Mouse (Mus musculus) testis, adult 2 months (tissue): ENCODE data around the gene Rpl9-ps1. TPM values are rescaled to one million over a fixed set of nuclear protein-coding genes. Genes with fewer than 3 reads are reported as not detected.

Experiments used
- H3K27ac ChIP-seq: fragments of 200-500 bp; 2 replicates; pipeline ENCODE4 v1.5.1; 2012; ENCODE audit warnings: low read depth, low read length; ENCODE audit not compliant: control insufficient read depth, insufficient read depth
- H3K27me3 ChIP-seq: fragments of 200-500 bp; 2 replicates; pipeline ENCODE4 v1.6.1; 2012; ENCODE audit warnings: mild to moderate bottlenecking, low read length, moderate library complexity; ENCODE audit not compliant: control insufficient read depth, insufficient read depth
- H3K36me3 ChIP-seq: fragments of 200-500 bp; 2 replicates; pipeline ENCODE4 v1.6.1; 2012; ENCODE audit warnings: mild to moderate bottlenecking, low read length; ENCODE audit not compliant: control insufficient read depth, insufficient read depth
- H3K4me1 ChIP-seq: fragments of 200-500 bp; 2 replicates; pipeline ENCODE4 v1.6.1; 2012; ENCODE audit warnings: low read length; ENCODE audit not compliant: control insufficient read depth, insufficient read depth
- H3K4me3 ChIP-seq: fragments of 200-500 bp; 2 replicates; pipeline ENCODE4 v1.5.1; 2012; ENCODE audit warnings: low read depth, mild to moderate bottlenecking, low read length, moderate library complexity, mixed read lengths; ENCODE audit not compliant: control insufficient read depth
- CTCF ChIP-seq: fragments of 200-500 bp; IDR thresholded peaks from 2 replicates; pipeline ENCODE4 v1.5.1; 2012; ENCODE audit warnings: low read depth, mild to moderate bottlenecking, inconsistent platforms, low read length, moderate library complexity; ENCODE audit not compliant: control insufficient read depth, insufficient read depth, insufficient replicate concordance
- POLR2A ChIP-seq: fragments of 200-500 bp; IDR thresholded peaks from 2 replicates; pipeline ENCODE4 v1.6.1; 2012; ENCODE audit warnings: low read depth, mild to moderate bottlenecking, inconsistent platforms, low read length, moderate library complexity; ENCODE audit not compliant: control insufficient read depth
- polyA plus RNA-seq: library from polyadenylated mRNA; depleted of rRNA; stranded (reverse); fragments of >200 nt; gene quantifications from 2 replicates; pipeline ENCODE4 v1.2.3, GENCODE M21; 2012; rRNA removed

Rpl9-ps1 gene
- polyA plus RNA-seq, 1 experiment: not detected

GRCm38 (mm10) chr11:83600576-83600975 is 44.8 kb downstream of the Rpl9-ps1 start:
- Histone ChIP-seq H3K4me3 (no peak overlapping the region), H3K27ac (no peak overlapping the region), H3K36me3 (no peaks in the 10 kb centered on the region), H3K4me1 (no peaks in the 10 kb centered on the region), H3K27me3 (no peaks in the 10 kb centered on the region)
- TF ChIP-seq CTCF (no peak), POLR2A (no peak)

DNA sequence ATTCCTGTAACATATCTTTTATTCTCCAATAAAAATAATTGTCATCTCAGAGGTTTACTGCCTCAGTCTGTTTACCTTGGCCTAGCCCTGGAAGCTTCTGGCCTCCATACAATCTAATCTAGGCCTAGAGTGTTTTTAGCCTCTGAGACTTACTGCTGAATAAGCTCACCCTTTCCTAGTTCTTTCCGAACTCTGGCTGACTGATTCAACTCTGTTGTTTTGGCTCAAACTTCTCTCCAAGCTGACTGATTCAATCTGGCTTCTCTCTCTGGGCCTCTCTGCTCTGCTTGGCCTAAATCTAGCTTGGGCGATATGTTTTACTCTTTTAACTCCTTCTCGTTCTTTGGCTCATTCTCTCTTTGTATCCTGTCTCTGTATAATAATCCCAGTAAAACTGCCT is 46.4 kb downstream of the Rpl9-ps1 start:
- no peak for TF ChIP-seq CTCF
- no peak for TF ChIP-seq POLR2A

DNA sequence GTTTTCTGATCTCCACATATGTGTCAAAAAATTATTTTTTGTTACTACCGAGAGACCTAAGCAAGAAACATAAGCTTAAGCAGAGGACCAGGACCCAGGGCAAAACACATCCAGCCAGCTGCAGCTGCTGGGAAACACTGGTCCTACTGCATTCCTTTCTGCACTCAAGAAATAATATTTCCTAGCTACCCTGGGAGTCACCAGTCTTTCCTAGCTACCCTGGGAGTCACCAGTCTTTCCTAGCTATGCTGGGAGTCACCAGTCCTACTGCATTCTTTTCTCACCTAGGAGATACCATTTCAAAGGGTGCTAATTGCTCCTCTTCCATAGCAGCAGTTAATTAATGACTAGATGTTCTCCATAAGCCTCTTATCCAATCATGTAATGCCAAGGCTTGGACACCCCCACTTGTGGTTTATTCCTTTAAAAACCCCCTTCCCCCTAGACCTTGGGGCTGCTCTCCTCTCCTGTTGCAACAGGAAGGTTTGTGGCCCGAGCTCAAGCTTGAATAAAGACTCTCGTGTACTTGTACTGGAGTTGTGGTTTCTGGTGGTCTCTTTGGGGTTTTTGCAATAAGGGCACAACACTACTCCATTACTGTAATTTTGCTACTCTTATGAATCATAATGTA is 47.1 kb downstream of the Rpl9-ps1 start:
- no peaks in the 10 kb centered on the region for H3K36me3 ChIP-seq
- H3K4me1 ChIP-seq: no peaks in the 10 kb centered on the region
- no peaks in the 10 kb centered on the region for H3K27me3 ChIP-seq
- H3K4me3 ChIP-seq: no peak overlapping the region
- TF ChIP-seq CTCF (no peak), POLR2A (no peak)
- no peak overlapping the region for H3K27ac ChIP-seq

More for the DNA sequence above, 46.4 kb downstream of the Rpl9-ps1 start:
- Histone ChIP-seq H3K4me1 (no peaks in the 10 kb centered on the region), H3K4me3 (no peak overlapping the region), H3K36me3 (no peaks in the 10 kb centered on the region), H3K27me3 (no peaks in the 10 kb centered on the region), H3K27ac (no peak overlapping the region)

DNA sequence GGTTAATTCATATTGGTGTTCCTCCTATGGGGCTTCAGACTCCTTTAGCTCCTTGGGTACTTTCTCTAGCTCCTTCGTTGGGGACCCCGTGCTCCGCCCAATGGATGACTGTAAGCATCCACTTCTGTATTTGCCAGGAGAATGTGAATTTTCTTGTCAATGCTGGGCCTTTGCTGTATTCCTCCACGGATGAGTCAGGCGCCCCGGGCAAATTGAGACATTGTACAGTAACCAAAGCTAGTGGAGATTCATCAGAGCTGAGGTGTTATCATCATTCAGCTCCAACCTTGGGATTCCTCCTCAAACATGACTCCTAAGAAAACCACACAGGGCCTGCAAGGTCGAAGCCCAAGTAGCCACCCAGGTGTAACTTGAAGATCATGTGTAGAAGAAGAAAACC is 47.6 kb downstream of the Rpl9-ps1 start:
- TF ChIP-seq CTCF (no peak), POLR2A (no peak)
- Histone ChIP-seq H3K27ac (no peak overlapping the region), H3K27me3 (no peaks in the 10 kb centered on the region)

DNA sequence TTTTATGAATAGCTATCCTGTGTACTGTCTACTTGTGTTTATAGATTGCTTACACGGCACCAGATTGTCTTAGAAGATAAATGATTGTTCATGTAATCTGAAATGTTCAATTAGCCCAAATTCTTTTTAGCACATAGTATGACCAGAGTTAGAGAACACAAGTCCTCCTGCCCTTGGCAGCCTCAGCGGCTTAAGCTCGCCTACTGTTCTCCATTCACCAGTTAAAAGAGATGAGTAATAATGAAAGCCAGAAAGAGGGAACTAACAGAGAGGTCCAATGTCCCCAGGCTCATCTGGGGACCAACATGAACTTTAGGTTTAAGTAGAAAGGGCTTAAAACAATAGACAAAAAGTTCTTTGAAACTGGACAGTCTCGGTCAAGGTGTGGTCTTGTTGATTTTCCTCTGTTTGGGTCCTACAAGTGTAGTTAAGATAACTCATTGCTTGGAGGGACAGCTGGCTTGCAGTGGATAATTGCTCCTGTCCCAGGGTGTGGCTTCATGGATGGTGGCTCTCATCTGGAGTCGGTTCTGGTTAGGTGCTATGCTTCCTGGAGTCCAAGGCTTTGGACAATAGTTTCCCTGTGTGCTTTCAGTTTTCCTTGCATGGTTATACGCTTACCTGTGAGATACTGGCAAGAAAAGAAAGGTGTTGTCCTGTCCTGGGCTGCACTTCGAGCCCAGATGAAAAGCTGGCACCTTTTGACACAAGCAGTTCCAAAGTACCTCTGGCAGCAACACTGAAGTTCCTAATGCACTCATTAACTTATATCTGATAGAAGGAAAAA is 49.6 kb downstream of the Rpl9-ps1 start:
- Histone ChIP-seq H3K4me3 (no peak overlapping the region), H3K27me3 (no peaks in the 10 kb centered on the region), H3K27ac (no peak overlapping the region), H3K4me1 (no peaks in the 10 kb centered on the region), H3K36me3 (no peaks in the 10 kb centered on the region)
- TF ChIP-seq POLR2A (no peak), CTCF (no peak)

More for the DNA sequence above, 47.6 kb downstream of the Rpl9-ps1 start:
- H3K4me3 ChIP-seq: no peak overlapping the region
- no peaks in the 10 kb centered on the region for H3K36me3 ChIP-seq
- no peaks in the 10 kb centered on the region for H3K4me1 ChIP-seq

Other genes with a start within 250 kb of the Rpl9-ps1 start
- gene Rasl10b, start 236.5 kb downstream of the Rpl9-ps1 start, polyA plus RNA-seq: 2.0 and 2.1 TPM in 2 replicates
- gene Gas2l2, start 216.2 kb downstream of the Rpl9-ps1 start, polyA plus RNA-seq: 0.08 TPM in 1 of 2 replicates, not detected in the other
- gene 1700020L24Rik, start 207.9 kb downstream of the Rpl9-ps1 start, polyA plus RNA-seq: 256 and 289 TPM in 2 replicates
- 0.58 and 0.93 TPM in 2 replicates for gene Mmp28, start 182.6 kb downstream of the Rpl9-ps1 start, polyA plus RNA-seq
- gene Taf15, start 172.5 kb downstream of the Rpl9-ps1 start, polyA plus RNA-seq: 32.4 and 49.6 TPM in 2 replicates
- gene Heatr9, start 123.4 kb downstream of the Rpl9-ps1 start, polyA plus RNA-seq: 8.7 and 10.8 TPM in 2 replicates
- 2.3 and 3.5 TPM in 2 replicates for gene Ccl5, start 115.1 kb downstream of the Rpl9-ps1 start, polyA plus RNA-seq
- 0.14 and 0.55 TPM in 2 replicates for gene Ccl9, start 67.0 kb downstream of the Rpl9-ps1 start, polyA plus RNA-seq
- 0.14 and 0.65 TPM in 2 replicates for gene Ccl6, start 52.5 kb downstream of the Rpl9-ps1 start, polyA plus RNA-seq
- 0.14 TPM in 1 of 2 replicates, not detected in the other for gene Ccl3, start 3.7 kb upstream of the Rpl9-ps1 start, polyA plus RNA-seq
- not detected in 2 replicates for gene Ccl4, start 17.0 kb upstream of the Rpl9-ps1 start, polyA plus RNA-seq
- gene Wfdc17, start 58.4 kb upstream of the Rpl9-ps1 start, polyA plus RNA-seq: 1.4 and 1.8 TPM in 2 replicates
- gene Wfdc18, start 63.4 kb upstream of the Rpl9-ps1 start, polyA plus RNA-seq: not detected in 2 replicates
- gene Wfdc21, start 101.3 kb upstream of the Rpl9-ps1 start, polyA plus RNA-seq: 0.36 and 0.84 TPM in 2 replicates
- gene Heatr6, start 108.1 kb upstream of the Rpl9-ps1 start, polyA plus RNA-seq: 6.1 TPM in 2 replicates
- 37.1 and 40.7 TPM in 2 replicates for gene Hnf1b, start 204.4 kb upstream of the Rpl9-ps1 start, polyA plus RNA-seq